Mouse (Mus musculus) cortical plate, adult 2 months (tissue): Measurements from ENCODE around the gene 1700017N19Rik.

Source experiments
- CTCF ChIP-seq: fragments of 200-500 bp; IDR thresholded peaks from 2 replicates; pipeline ENCODE4 v1.5.1; 2011; ENCODE audit warnings: mild to moderate bottlenecking, control low read depth, low read length; ENCODE audit not compliant: insufficient read depth; ENCODE audit errors: extremely low read depth
- POLR2A ChIP-seq: fragments of 200-500 bp; IDR thresholded peaks from 2 replicates; pipeline ENCODE4 v1.6.1; 2011; ENCODE audit warnings: mild to moderate bottlenecking, low read length, control low read depth; ENCODE audit not compliant: insufficient read depth; ENCODE audit errors: extremely low read depth

- no peak for TF ChIP-seq CTCF
- no peak for TF ChIP-seq POLR2A
These were observed 18.6 kb upstream of the 1700017N19Rik start for GRCm38 (mm10) chr10:100571707-100572106.
